Comparison of ENCODE assay signal across 13 mouse cellular contexts in genomic region chr15:77806565-77807263, GRCm38 (mm10). TPM values are rescaled to one million over a fixed set of nuclear protein-coding genes. Genes with fewer than 3 reads are reported as not detected.
DNase-seq lines count a peak whose midpoint lies in the region; ATAC-seq and TF ChIP-seq lines count a peak whose summit lies in the region.
"Had no signal": no experiment of that assay in that cellular context is flagged by ENCODE, and none has a peak within 500 bp of the region (broad histone marks: within the 10 kb centered on the region; RNA-seq: fewer than 3 reads in every experiment).

No protein-coding gene starts in this region.

- H3K4me3 ChIP-seq in embryonic facial prominence, embryonic 13.5 days = no peak overlapping the region
- no peak overlapping the region for H3K4me3 ChIP-seq in embryonic facial prominence, embryonic 10.5 days
- no peak overlapping the region for H3K4me3 ChIP-seq in lung, embryonic 14.5 days (ENCODE audit: low read depth, low read length)
- H3K4me3 ChIP-seq in lung, adult 2 months (replicated peaks; ENCODE audit: extremely low read depth, low read depth, low read length) = no peak overlapping the region
- no peak overlapping the region for H3K4me3 ChIP-seq in brown adipose tissue, adult 24 weeks (ENCODE audit: insufficient read depth, low read depth, low read length)
- no peak overlapping the region for H3K4me3 ChIP-seq in myocyte

- DNase-seq in embryonic facial prominence, embryonic 10.5 days (ENCODE audit: low spot score) = no peak
- no peak for DNase-seq in lung, embryonic 14.5 days
- DNase-seq in lung, adult 2 months = no peak
- no peak for DNase-seq in urinary bladder, adult 18-20 months (ENCODE audit: low spot score in 2 of 2)
- DNase-seq in right cerebral cortex, adult 18-20 months = no peak
- DNase-seq: adrenal gland, postnatal 10 days; cerebellum, adult 11-12 months; forebrain, postnatal 0 days; kidney, adult 18-20 months; liver had no signal

- 0 out of 2 replicates have a peak overlapping the region, but pooled peaks have one; percentile 32 for H3K9ac ChIP-seq in embryonic facial prominence, embryonic 13.5 days
- no peak overlapping the region for H3K9ac ChIP-seq in lung, embryonic 14.5 days
- H3K9ac ChIP-seq: forebrain, postnatal 0 days had no signal

- no peak for TF ChIP-seq POLR2A in lung, adult 2 months (IDR thresholded peaks at IDR 0.05; ENCODE audit: borderline replicate concordance, extremely low read depth, low read depth, low read length)
- no peak for TF ChIP-seq POLR2A in myocyte (IDR thresholded peaks at IDR 0.05; ENCODE audit: insufficient read length, low read depth)

- no peaks in the 10 kb centered on the region for H3K27me3 ChIP-seq in embryonic facial prominence, embryonic 13.5 days
- H3K27me3 ChIP-seq in embryonic facial prominence, embryonic 10.5 days (replicated peaks; ENCODE audit: low read depth, poor library complexity, severe bottlenecking) = no peaks in the 10 kb centered on the region
- no peaks in the 10 kb centered on the region for H3K27me3 ChIP-seq in lung, embryonic 14.5 days (ENCODE audit: insufficient read depth, low read length)
- no peaks in the 10 kb centered on the region for H3K27me3 ChIP-seq in myocyte (ENCODE audit: control insufficient read depth, insufficient read depth, insufficient read length)

- 83% methylated on average over 13 of the region's 13 CpGs for whole genome bisulfite sequencing in embryonic facial prominence, embryonic 13.5 days
- WGBS in embryonic facial prominence, embryonic 10.5 days = 85% methylated on average over 13 of the region's 13 CpGs
- WGBS in lung, embryonic 14.5 days = 73% methylated on average over 13 of the region's 13 CpGs
- 51% methylated on average over 13 of the region's 13 CpGs for WGBS in lung, adult 2 months

- H3K27ac ChIP-seq in embryonic facial prominence, embryonic 13.5 days = peak overlapping the region; percentile 34; the same call in 1 of the 2 replicates
- H3K27ac ChIP-seq in embryonic facial prominence, embryonic 10.5 days (replicated peaks) = no peak overlapping the region
- peak overlapping the region; percentile 42; the same call in 1 of the 2 replicates for H3K27ac ChIP-seq in lung, embryonic 14.5 days (ENCODE audit: low read depth)
- peak overlapping the region; percentile 75 for H3K27ac ChIP-seq in brown adipose tissue, adult 24 weeks (replicated peaks; ENCODE audit: low read depth, low read length)

- H3K4me2 ChIP-seq in embryonic facial prominence, embryonic 13.5 days = no peak overlapping the region
- H3K4me2 ChIP-seq in lung, embryonic 14.5 days = no peak overlapping the region
- peak overlapping the region; percentile 65 for H3K4me2 ChIP-seq in myocyte (ENCODE audit: low read depth)

- peaks cover 83% of the 10 kb centered on the region for H3K36me3 ChIP-seq in embryonic facial prominence, embryonic 13.5 days
- H3K36me3 ChIP-seq in embryonic facial prominence, embryonic 10.5 days (replicated peaks) = peaks cover 99% of the 10 kb centered on the region
- H3K36me3 ChIP-seq in lung, embryonic 14.5 days (ENCODE audit: insufficient read depth) = peaks cover 92% of the 10 kb centered on the region
- H3K36me3 ChIP-seq in myocyte (ENCODE audit: control insufficient read depth, insufficient read depth) = peaks cover 84% of the 10 kb centered on the region

- no peak for TF ChIP-seq CTCF in lung, embryonic 14.5 days (IDR thresholded peaks at IDR 0.05; ENCODE audit: low read depth)
- no peak for TF ChIP-seq CTCF in lung, adult 2 months (IDR thresholded peaks at IDR 0.05; ENCODE audit: insufficient read depth, low read length)

- H3K79me2 ChIP-seq in myocyte (ENCODE audit: control insufficient read depth, insufficient read depth) = peaks cover 100% of the 10 kb centered on the region

- H3K4me1 ChIP-seq in embryonic facial prominence, embryonic 13.5 days = peaks cover 30% of the 10 kb centered on the region
- peaks cover 47% of the 10 kb centered on the region for H3K4me1 ChIP-seq in embryonic facial prominence, embryonic 10.5 days
- H3K4me1 ChIP-seq in lung, embryonic 14.5 days (ENCODE audit: insufficient read depth) = 0 out of 2 replicates have a peak, but pooled peaks cover 9% of the 10 kb centered on the region
- peaks cover 56% of the 10 kb centered on the region for H3K4me1 ChIP-seq in lung, adult 2 months (ENCODE audit: control insufficient read depth, insufficient read depth, low read length)
- peaks cover 61% of the 10 kb centered on the region for H3K4me1 ChIP-seq in brown adipose tissue, adult 24 weeks (ENCODE audit: control insufficient read depth, insufficient read depth, insufficient read length, low read length)

- no peaks in the 10 kb centered on the region for H3K9me3 ChIP-seq in embryonic facial prominence, embryonic 13.5 days
- no peaks in the 10 kb centered on the region for H3K9me3 ChIP-seq in embryonic facial prominence, embryonic 10.5 days
- no peaks in the 10 kb centered on the region for H3K9me3 ChIP-seq in lung, embryonic 14.5 days (ENCODE audit: low read depth, low read length)

- ATAC-seq in embryonic facial prominence, embryonic 13.5 days (ENCODE audit: insufficient number of reproducible peaks, insufficient read depth, low FRiP score, low TSS enrichment, low read depth) = no peak
- ATAC-seq in lung, embryonic 14.5 days (ENCODE audit: insufficient read depth) = no peak
- ATAC-seq: forebrain, postnatal 0 days had no signal

- no peak overlapping the region for H3ac ChIP-seq in myocyte (ENCODE audit: control insufficient read depth, insufficient read length)

TF ChIP-seq in myocyte, 11 proteins besides CTCF, POLR2A, EP300 and RAD21:
- TF ChIP-seq POLR2AphosphoS2 (IDR thresholded peaks at IDR 0.05; ENCODE audit: insufficient read length, low read depth) (no peak), CEBPB (IDR thresholded peaks at IDR 0.05; ENCODE audit: insufficient read depth, poor library complexity, severe bottlenecking) (no peak), TCF3 (IDR thresholded peaks at IDR 0.05; ENCODE audit: insufficient read length, low read depth) (no peak), MYOG (IDR thresholded peaks at IDR 0.05; ENCODE audit: control insufficient read depth in 1 of 3, insufficient read depth in 1 of 3, insufficient read length in 2 of 3, low read depth in 2 of 3) (no peak), MYOD1 (IDR thresholded peaks at IDR 0.05; ENCODE audit: control insufficient read depth in 1 of 3, insufficient read length in 2 of 3, low read depth in 2 of 3) (no peak), MAX (IDR thresholded peaks at IDR 0.05; ENCODE audit: low read depth) (no peak), TCF12 (IDR thresholded peaks at IDR 0.05; ENCODE audit: insufficient read depth, poor library complexity, severe bottlenecking) (no peak), USF1 (IDR thresholded peaks at IDR 0.05; ENCODE audit: low read depth) (no peak), SRF (IDR thresholded peaks at IDR 0.05; ENCODE audit: control insufficient read depth, insufficient read length, low read depth) (no peak), REST (IDR thresholded peaks at IDR 0.05; ENCODE audit: insufficient read depth, insufficient read length) (no peak), E2F4 (IDR thresholded peaks at IDR 0.05; ENCODE audit: insufficient read depth) (no peak)

RNA-seq across cellular contexts. Expression of gene Myh9, which starts 35.3 kb away (rescaled TPM):
- polyA plus RNA-seq in embryonic facial prominence, embryonic 13.5 days (2015; fragmentation: Nextera tagmentation; extraction: Ambion mirVana) = 36.2 and 41.0 TPM in 2 replicates
- 45.7 and 46.9 TPM in 2 replicates for polyA plus RNA-seq in embryonic facial prominence, embryonic 10.5 days (2016; fragmentation: Nextera tagmentation; extraction: Ambion mirVana)
- 86.6 and 87.5 TPM in 2 replicates for polyA plus RNA-seq in lung, embryonic 14.5 days (2014; fragmentation: Nextera tagmentation; extraction: Ambion mirVana)
- 133 and 162 TPM in 2 replicates for polyA plus RNA-seq in lung, adult 2 months (2012; rRNA removed)
- polyA plus RNA-seq in brown adipose tissue, adult 24 weeks (2012; ENCODE audit: insufficient read depth, insufficient read length, missing spikeins) = 36.0 and 59.3 TPM in 2 replicates
- polyA plus RNA-seq in myocyte (2012; fragmentation: generic; extraction: Trizol) = 466 TPM

RNA-seq across cellular contexts. Expression of gene Apol8, which starts 49.9 kb away (rescaled TPM):
- 0.22 and 0.32 TPM in 2 replicates for polyA plus RNA-seq in embryonic facial prominence, embryonic 13.5 days (2015; fragmentation: Nextera tagmentation; extraction: Ambion mirVana)
- polyA plus RNA-seq in embryonic facial prominence, embryonic 10.5 days (2016; fragmentation: Nextera tagmentation; extraction: Ambion mirVana) = 0.14 and 0.32 TPM in 2 replicates
- polyA plus RNA-seq in lung, embryonic 14.5 days (2014; fragmentation: Nextera tagmentation; extraction: Ambion mirVana) = not detected in 2 replicates
- 0.05 TPM in 1 of 2 replicates, not detected in the other for polyA plus RNA-seq in lung, adult 2 months (2012; rRNA removed)
- not detected in 2 replicates for polyA plus RNA-seq in brown adipose tissue, adult 24 weeks (2012; ENCODE audit: insufficient read depth, insufficient read length, missing spikeins)
- polyA plus RNA-seq in myocyte (2012; fragmentation: generic; extraction: Trizol) = 0.38 TPM
